Mouse (Mus musculus) embryonic fibroblast, embryonic 13.5 days (primary cell): Measurements from ENCODE around the gene Gpcpd1.

Experiments used
- CTCF ChIP-seq: IDR thresholded peaks from 2 replicates; pipeline ENCODE4 v1.5.1; 2011; ENCODE audit warnings: mild to moderate bottlenecking, control low read depth, low read length, moderate library complexity, borderline replicate concordance; ENCODE audit not compliant: insufficient read depth
- POLR2A ChIP-seq: IDR thresholded peaks from 2 replicates; pipeline ENCODE4 v1.6.1; 2011; ENCODE audit warnings: low read depth, mild to moderate bottlenecking, control low read depth, low read length, moderate library complexity

DNA sequence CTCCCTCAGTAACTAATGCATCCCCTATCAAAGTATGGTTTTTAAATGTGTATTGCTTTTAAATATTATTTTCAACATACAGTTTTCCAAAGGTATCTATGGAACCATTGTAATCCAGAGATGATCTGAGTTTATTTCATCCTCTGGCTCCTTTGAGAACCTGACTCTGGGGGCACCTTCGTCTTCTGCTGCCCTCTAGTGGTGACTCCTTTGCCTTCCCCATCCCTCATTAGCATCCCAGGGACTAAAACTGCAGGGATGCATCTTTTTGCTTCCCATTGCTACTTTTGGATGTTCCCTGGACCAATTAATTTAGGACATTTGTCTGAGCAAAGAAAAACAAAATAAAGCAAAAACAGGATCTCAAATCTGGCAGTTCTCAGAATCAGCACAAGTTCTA, 102.1 kb downstream of the Gpcpd1 start:
- peak; percentile 81 for TF ChIP-seq CTCF
- no peak for TF ChIP-seq POLR2A
